Mouse (Mus musculus): Measurements from ENCODE around the gene Olfr69. TPM values are rescaled to one million over a fixed set of nuclear protein-coding genes. Genes with fewer than 3 reads are reported as not detected.
"Not testable (repeated sequence)": the region's sequence is repeated elsewhere in the genome, so short reads cannot be mapped to it uniquely, and the experiment has no call there.

The Olfr69 gene
- total and polyA plus RNA-seq, 3 experiments = not detected

GRCm38 (mm10) chr7:103791721-103792120, 20.3 kb upstream of the Olfr69 start, which contains the start of gene Olfr67:
Gene Olfr67 (minus strand): TSS chr7:103791821.
- H3K9ac ChIP-seq (ENCODE audit: insufficient read depth, low read depth) = no peak within 1 kb of the TSS
- no peaks in the 10 kb centered on the region for H3K4me1 ChIP-seq (ENCODE audit: control insufficient read depth in 1 of 2, insufficient read depth in 2 of 2)
- H3K79me2 ChIP-seq (replicated peaks; ENCODE audit: control insufficient read depth, extremely low read depth, insufficient read depth, poor library complexity, severe bottlenecking) = no peaks in the 10 kb centered on the region
- TF ChIP-seq RCOR1 (conservative IDR thresholded peaks at IDR 0.05; ENCODE audit: low read depth, low read length) (no peak), E2F4 (IDR thresholded peaks at IDR 0.05; ENCODE audit: insufficient replicate concordance, low read depth, low read length) (no peak), GABPA (IDR thresholded peaks at IDR 0.05; ENCODE audit: insufficient replicate concordance, low read depth, low read length) (no peak), MYC (IDR thresholded peaks at IDR 0.05; ENCODE audit: low read depth, low read length) (no peak), ETS1 (conservative IDR thresholded peaks at IDR 0.05; ENCODE audit: low read depth, low read length) (no peak), ELF1 (IDR thresholded peaks at IDR 0.05; ENCODE audit: low read depth, low read length) (no peak), UBTF (IDR thresholded peaks at IDR 0.05; ENCODE audit: low read depth, low read length) (no peak)
- dilution Hi-C loops (cut with MboI; ENCODE audit: extremely low pct_ligation_motif_present, extremely low pct_unique_long_range_greater_than_20kb, low sequenced_read_pairs) (no loop called here), in situ Hi-C loops (cut with MboI; ENCODE audit: low pct_ligation_motif_present, low pct_unique_long_range_greater_than_20kb, low sequenced_read_pairs) (no loop called here)
- H3K27ac ChIP-seq (ENCODE audit: insufficient read depth, low read depth) = no peak within 1 kb of the TSS
- no peaks in the 10 kb centered on the region for H3K9me3 ChIP-seq (replicated peaks; ENCODE audit: low read length)
- H3K4me3 ChIP-seq (replicated peaks in 1 of 3; ENCODE audit: low read depth in 2 of 3, low read length in 2 of 3, poor library complexity in 1 of 3) = no peak within 1 kb of the TSS
- no peak for DNase-seq (ENCODE audit: extremely low read depth)
- H3K4me2 ChIP-seq (ENCODE audit: insufficient read depth, low read depth, poor library complexity, severe bottlenecking) = no peak within 1 kb of the TSS
- H3K36me3 ChIP-seq (replicated peaks in 1 of 2; ENCODE audit: control insufficient read depth in 1 of 2, insufficient read depth in 1 of 2, low read length in 1 of 2) = no peaks in the 10 kb centered on the region
- H3K27me3 ChIP-seq (replicated peaks) = no peaks in the 10 kb centered on the region

- Histone ChIP-seq H3K79me2 (replicated peaks; ENCODE audit: control insufficient read depth, extremely low read depth, insufficient read depth, poor library complexity, severe bottlenecking) (no peaks in the 10 kb centered on the region), H3K9me3 (replicated peaks; ENCODE audit: low read length) (no peaks in the 10 kb centered on the region), H3K9ac (ENCODE audit: insufficient read depth, low read depth) (no peak within 1 kb of the TSS), H3K27ac (ENCODE audit: insufficient read depth, low read depth) (no peak within 1 kb of the TSS), H3K36me3 (replicated peaks in 1 of 2; ENCODE audit: control insufficient read depth in 1 of 2, insufficient read depth in 1 of 2, low read length in 1 of 2) (no peaks in the 10 kb centered on the region), H3K4me3 (replicated peaks in 1 of 3; ENCODE audit: low read depth in 2 of 3, low read length in 2 of 3, poor library complexity in 1 of 3) (no peak within 1 kb of the TSS), H3K27me3 (replicated peaks) (no peaks in the 10 kb centered on the region), H3K4me2 (ENCODE audit: insufficient read depth, low read depth, poor library complexity, severe bottlenecking) (no peak within 1 kb of the TSS; the same call in 1 of the 2 replicates), H3K4me1 (ENCODE audit: control insufficient read depth in 1 of 2, insufficient read depth in 2 of 2) (peaks cover 0 to 8% of the 10 kb centered on the region in 2 experiments; a peak in 2 of 4 replicates)
- in situ Hi-C loops (cut with MboI; ENCODE audit: low pct_ligation_motif_present, low pct_unique_long_range_greater_than_20kb, low sequenced_read_pairs) (no loop called here), dilution Hi-C loops (cut with MboI; ENCODE audit: extremely low pct_ligation_motif_present, extremely low pct_unique_long_range_greater_than_20kb, low sequenced_read_pairs) (no loop called here)
- no peak for TF ChIP-seq CTCF (conservative IDR thresholded peaks at IDR 0.05 in 1 of 2, IDR thresholded peaks at IDR 0.05 in 1 of 2; ENCODE audit: low read depth in 2 of 2, low read length in 2 of 2)
- TF ChIP-seq RAD21 (IDR thresholded peaks at IDR 0.05; ENCODE audit: low read depth, low read length) = no peak
- no peak for TF ChIP-seq JUND (conservative IDR thresholded peaks at IDR 0.05; ENCODE audit: low read depth, low read length)
- no peak for TF ChIP-seq TCF12 (IDR thresholded peaks at IDR 0.05; ENCODE audit: low read depth, low read length)
- no peak for TF ChIP-seq HCFC1 (IDR thresholded peaks at IDR 0.05; ENCODE audit: low read depth, low read length)
- TF ChIP-seq CHD2 (IDR thresholded peaks at IDR 0.05; ENCODE audit: low read length) = no peak
- no peak for TF ChIP-seq POLR2A (IDR thresholded peaks at IDR 0.05; ENCODE audit: low read depth, low read length)
- no peak for DNase-seq (ENCODE audit: extremely low read depth)
Observed at GRCm38 (mm10) chr7:103779598-103779997, 8.2 kb upstream of the Olfr69 start, which contains the start of gene Olfr68. Gene Olfr68 (minus strand): TSS chr7:103779698.

GRCm38 (mm10) chr7:103777652-103778051, 6.3 kb upstream of the Olfr69 start:
- H3K9ac ChIP-seq (ENCODE audit: insufficient read depth, low read depth); H3K4me3 ChIP-seq (replicated peaks in 1 of 3; ENCODE audit: low read depth in 2 of 3, low read length in 2 of 3, poor library complexity in 1 of 3); H3K36me3 ChIP-seq (replicated peaks in 1 of 2; ENCODE audit: control insufficient read depth in 1 of 2, insufficient read depth in 1 of 2, low read length in 1 of 2); in situ Hi-C loops (cut with MboI; ENCODE audit: low pct_ligation_motif_present, low pct_unique_long_range_greater_than_20kb, low sequenced_read_pairs); H3K4me2 ChIP-seq (ENCODE audit: insufficient read depth, low read depth, poor library complexity, severe bottlenecking); H3K27me3 ChIP-seq (replicated peaks); H3K79me2 ChIP-seq (replicated peaks; ENCODE audit: control insufficient read depth, extremely low read depth, insufficient read depth, poor library complexity, severe bottlenecking); DNase-seq (ENCODE audit: extremely low read depth); dilution Hi-C loops (cut with MboI; ENCODE audit: extremely low pct_ligation_motif_present, extremely low pct_unique_long_range_greater_than_20kb, low sequenced_read_pairs); H3K4me1 ChIP-seq (ENCODE audit: control insufficient read depth in 1 of 2, insufficient read depth in 2 of 2); H3K27ac ChIP-seq (ENCODE audit: insufficient read depth, low read depth); H3K9me3 ChIP-seq (replicated peaks; ENCODE audit: low read length): not testable (repeated sequence)

GRCm38 (mm10) chr7:103767687-103768086, 3.7 kb downstream of the Olfr69 start:
- H3K4me2 ChIP-seq (ENCODE audit: insufficient read depth, low read depth, poor library complexity, severe bottlenecking); H3K79me2 ChIP-seq (replicated peaks; ENCODE audit: control insufficient read depth, extremely low read depth, insufficient read depth, poor library complexity, severe bottlenecking); H3K27me3 ChIP-seq (replicated peaks); H3K4me1 ChIP-seq (ENCODE audit: control insufficient read depth in 1 of 2, insufficient read depth in 2 of 2); H3K27ac ChIP-seq (ENCODE audit: insufficient read depth, low read depth); DNase-seq (ENCODE audit: extremely low read depth); H3K9ac ChIP-seq (ENCODE audit: insufficient read depth, low read depth); H3K9me3 ChIP-seq (replicated peaks; ENCODE audit: low read length); H3K36me3 ChIP-seq (replicated peaks in 1 of 2; ENCODE audit: control insufficient read depth in 1 of 2, insufficient read depth in 1 of 2, low read length in 1 of 2); dilution Hi-C loops (cut with MboI; ENCODE audit: extremely low pct_ligation_motif_present, extremely low pct_unique_long_range_greater_than_20kb, low sequenced_read_pairs); H3K4me3 ChIP-seq (replicated peaks in 1 of 3; ENCODE audit: low read depth in 2 of 3, low read length in 2 of 3, poor library complexity in 1 of 3); in situ Hi-C loops (cut with MboI; ENCODE audit: low pct_ligation_motif_present, low pct_unique_long_range_greater_than_20kb, low sequenced_read_pairs): not testable (repeated sequence)

- H3K4me1 ChIP-seq (ENCODE audit: control insufficient read depth in 1 of 2, insufficient read depth in 2 of 2); H3K4me3 ChIP-seq (replicated peaks in 1 of 3; ENCODE audit: low read depth in 2 of 3, low read length in 2 of 3, poor library complexity in 1 of 3); H3K36me3 ChIP-seq (replicated peaks in 1 of 2; ENCODE audit: control insufficient read depth in 1 of 2, insufficient read depth in 1 of 2, low read length in 1 of 2); H3K9ac ChIP-seq (ENCODE audit: insufficient read depth, low read depth); DNase-seq (ENCODE audit: extremely low read depth); H3K27me3 ChIP-seq (replicated peaks); H3K4me2 ChIP-seq (ENCODE audit: insufficient read depth, low read depth, poor library complexity, severe bottlenecking); dilution Hi-C loops (cut with MboI; ENCODE audit: extremely low pct_ligation_motif_present, extremely low pct_unique_long_range_greater_than_20kb, low sequenced_read_pairs); H3K9me3 ChIP-seq (replicated peaks; ENCODE audit: low read length); H3K27ac ChIP-seq (ENCODE audit: insufficient read depth, low read depth); in situ Hi-C loops (cut with MboI; ENCODE audit: low pct_ligation_motif_present, low pct_unique_long_range_greater_than_20kb, low sequenced_read_pairs); H3K79me2 ChIP-seq (replicated peaks; ENCODE audit: control insufficient read depth, extremely low read depth, insufficient read depth, poor library complexity, severe bottlenecking): not testable (repeated sequence)
Observed at GRCm38 (mm10) chr7:103762212-103762611, 9.2 kb downstream of the Olfr69 start.
